Comparison of ENCODE assay signal across 9 mouse cellular contexts in genomic region chr19:25545714-25546340, GRCm38 (mm10). TPM values are rescaled to one million over a fixed set of nuclear protein-coding genes. Genes with fewer than 3 reads are reported as not detected.
DNase-seq lines count a peak whose midpoint lies in the region; ATAC-seq and TF ChIP-seq lines count a peak whose summit lies in the region.
"Had no signal": no experiment of that assay in that cellular context is flagged by ENCODE, and none has a peak within 500 bp of the region (broad histone marks: within the 10 kb centered on the region; RNA-seq: fewer than 3 reads in every experiment).

No protein-coding gene starts in this region.

- H3K27ac ChIP-seq in MEL (ENCODE audit: control insufficient read depth, low read depth, low read length) = no peak overlapping the region
- H3K27ac ChIP-seq in bone marrow, adult 2 months (ENCODE audit: control insufficient read depth, insufficient read depth, low read depth, low read length, poor library complexity) = no peak overlapping the region; the same call in 1 of the 2 replicates
- no peak overlapping the region for H3K27ac ChIP-seq in embryonic fibroblast, embryonic 13.5 days (ENCODE audit: insufficient read depth, low read length)
- H3K27ac ChIP-seq in hindbrain, embryonic 11.5 days (ENCODE audit: low read depth, low read length) = no peak overlapping the region

- DNase-seq in MEL (ENCODE audit: low read depth, low spot score) = peak; percentile 1
- DNase-seq in hindbrain, embryonic 11.5 days (ENCODE audit: low spot score) = peak; percentile 75
- DNase-seq in layer of hippocampus, adult 9-11 months = peak; percentile 33
- peak; percentile 73 for DNase-seq in lung, postnatal 10 days
- peak; percentile 45 to 57 for DNase-seq in right cerebral cortex, postnatal 10 days (ENCODE audit: low spot score in 2 of 2)

- peak; percentile 69 for ATAC-seq in hindbrain, embryonic 11.5 days (ENCODE audit: low FRiP score)
- ATAC-seq in erythroid progenitor cell, adult 5-6 weeks (replicated peaks; ENCODE audit: low FRiP score, poor library complexity, severe bottlenecking) = no peak

- no peaks in the 10 kb centered on the region for H3K9me3 ChIP-seq in MEL (replicated peaks; ENCODE audit: insufficient read depth, low read length)
- no peaks in the 10 kb centered on the region for H3K9me3 ChIP-seq in hindbrain, embryonic 11.5 days (ENCODE audit: control insufficient read depth, low read length)

- H3K27me3 ChIP-seq in MEL (ENCODE audit: control insufficient read depth in 1 of 2, insufficient read depth in 2 of 2, low read length in 2 of 2) = no peaks in the 10 kb centered on the region
- H3K27me3 ChIP-seq in hindbrain, embryonic 11.5 days (ENCODE audit: control insufficient read depth, insufficient read depth, low read length) = no peaks in the 10 kb centered on the region

- TF ChIP-seq RAD21 in MEL (IDR thresholded peaks at IDR 0.05; ENCODE audit: low read depth, low read length) = peak; percentile 29

- H3K9ac ChIP-seq in MEL (ENCODE audit: control insufficient read depth, low read depth, low read length, poor library complexity, severe bottlenecking) = no peak overlapping the region
- H3K9ac ChIP-seq in hindbrain, embryonic 11.5 days (ENCODE audit: low read depth, low read length) = no peak overlapping the region

- no peak overlapping the region for H3K4me2 ChIP-seq in hindbrain, embryonic 11.5 days (replicated peaks; ENCODE audit: low read depth, low read length)

- no peak for TF ChIP-seq EP300 in MEL (IDR thresholded peaks at IDR 0.05; ENCODE audit: low read depth in 1 of 2, low read length in 2 of 2)

- 38% methylated on average over 13 of the region's 13 CpGs for WGBS in bone marrow, adult 2 months
- WGBS in hindbrain, embryonic 11.5 days = 38% methylated on average over 13 of the region's 13 CpGs

- peak in 2 of 3 experiments; percentile 11 to 32; a peak in 1 of 6 replicates for TF ChIP-seq CTCF in MEL (IDR thresholded peaks at IDR 0.05 in 2 of 3, conservative IDR thresholded peaks at IDR 0.05 in 1 of 3; ENCODE audit: control insufficient read depth in 1 of 3, insufficient read depth in 1 of 3, low read depth in 2 of 3, low read length in 3 of 3, poor library complexity in 1 of 3, severe bottlenecking in 1 of 3)
- TF ChIP-seq CTCF in bone marrow, adult 2 months (IDR thresholded peaks at IDR 0.05; ENCODE audit: control insufficient read depth, insufficient read depth, low read length) = peak; percentile 49; the same call in 1 of the 2 replicates
- TF ChIP-seq CTCF in embryonic fibroblast, embryonic 13.5 days (IDR thresholded peaks at IDR 0.05; ENCODE audit: borderline replicate concordance, insufficient read depth, low read length) = peak; percentile 45; the same call in 1 of the 2 replicates

- no peaks in the 10 kb centered on the region for H3K4me1 ChIP-seq in MEL (ENCODE audit: control insufficient read depth in 1 of 2, insufficient read depth in 2 of 2, low read length in 2 of 2)
- peaks cover 3% of the 10 kb centered on the region; the same call in 1 of the 2 replicates for H3K4me1 ChIP-seq in bone marrow, adult 2 months (ENCODE audit: control insufficient read depth, insufficient read depth, low read length)
- H3K4me1 ChIP-seq in embryonic fibroblast, embryonic 13.5 days (ENCODE audit: control insufficient read depth, insufficient read depth, low read length) = no peaks in the 10 kb centered on the region
- H3K4me1 ChIP-seq in hindbrain, embryonic 11.5 days (replicated peaks; ENCODE audit: control insufficient read depth, insufficient read depth, low read length) = no peaks in the 10 kb centered on the region

- no peak overlapping the region for H3K4me3 ChIP-seq in MEL (ENCODE audit: control insufficient read depth in 1 of 2, insufficient read depth in 1 of 2, low read depth in 2 of 2, low read length in 2 of 2)
- no peak overlapping the region for H3K4me3 ChIP-seq in bone marrow, adult 2 months (replicated peaks; ENCODE audit: control insufficient read depth, low read depth, low read length)
- H3K4me3 ChIP-seq in embryonic fibroblast, embryonic 13.5 days (ENCODE audit: insufficient read depth, low read length) = no peak overlapping the region
- H3K4me3 ChIP-seq in hindbrain, embryonic 11.5 days (ENCODE audit: low read depth, low read length) = no peak overlapping the region

- no peaks in the 10 kb centered on the region for H3K36me3 ChIP-seq in MEL (ENCODE audit: control insufficient read depth in 1 of 2, insufficient read depth in 2 of 2, low read length in 2 of 2)
- no peaks in the 10 kb centered on the region for H3K36me3 ChIP-seq in hindbrain, embryonic 11.5 days (ENCODE audit: control insufficient read depth, insufficient read depth, low read length)

- H3K79me2 ChIP-seq in MEL (ENCODE audit: control insufficient read depth, insufficient read depth, low read length, poor library complexity) = no peaks in the 10 kb centered on the region

- TF ChIP-seq POLR2A in MEL (IDR thresholded peaks at IDR 0.05; ENCODE audit: control insufficient read depth in 1 of 2, insufficient read depth in 1 of 2, low read depth in 1 of 2, low read length in 2 of 2, poor library complexity in 1 of 2) = no peak
- TF ChIP-seq POLR2A in bone marrow, adult 2 months (IDR thresholded peaks at IDR 0.05; ENCODE audit: borderline replicate concordance, control insufficient read depth, low read depth, low read length) = no peak
- no peak for TF ChIP-seq POLR2A in embryonic fibroblast, embryonic 13.5 days (IDR thresholded peaks at IDR 0.05; ENCODE audit: low read depth, low read length)

TF ChIP-seq in MEL, 35 proteins besides CTCF, POLR2A, EP300 and RAD21:
- no peak for TF ChIP-seq TCF12 (IDR thresholded peaks at IDR 0.05; ENCODE audit: low read depth, low read length)
- TF ChIP-seq MAX (IDR thresholded peaks at IDR 0.05; ENCODE audit: low read length) = no peak
- TF ChIP-seq GATA1 (IDR thresholded peaks at IDR 0.05; ENCODE audit: low read depth, low read length) = no peak
- 0 out of 2 replicates have a peak, but pooled peaks have one; percentile 7 for TF ChIP-seq SMC3 (IDR thresholded peaks at IDR 0.05; ENCODE audit: low read depth, low read length)
- TF ChIP-seq ZMIZ1 (IDR thresholded peaks at IDR 0.05; ENCODE audit: low read depth, low read length) = no peak
- no peak for TF ChIP-seq MEF2A (IDR thresholded peaks at IDR 0.05; ENCODE audit: extremely low read depth, insufficient replicate concordance, low read depth, low read length, poor library complexity, severe bottlenecking)

RNA-seq across cellular contexts. Expression of gene Dmrt1, which starts 40.4 kb away (rescaled TPM):
- not detected in 2 replicates for total RNA-seq in MEL (2012; rRNA removed)
- polyA plus RNA-seq in MEL (2012; ENCODE audit: insufficient read depth in 1 of 2, insufficient read length in 2 of 2, low read depth in 1 of 2, low replicate concordance in 2 of 2, missing spikeins in 1 of 2) = not detected
- polyA plus RNA-seq in bone marrow, adult 2 months (2011; ENCODE audit: insufficient read depth, insufficient read length, low replicate concordance, missing spikeins) = not detected in 2 replicates
- polyA plus RNA-seq in embryonic fibroblast, embryonic 13.5 days (2011; ENCODE audit: insufficient read length, low read depth, missing spikeins) = not detected in 2 replicates
- 0.06 and 0.15 TPM in 2 replicates for polyA plus RNA-seq in hindbrain, embryonic 11.5 days (2014; fragmentation: Nextera tagmentation; extraction: Ambion mirVana)
- total RNA-seq in erythroid progenitor cell, adult 5-6 weeks (2015; ENCODE audit: low replicate concordance) = not detected in 2 replicates
- total RNA-seq in erythroid progenitor cell, adult 5-6 weeks (2017; ENCODE audit: low replicate concordance) = not detected in 2 replicates
- polyA plus RNA-seq: large intestine, adult 2 months had no signal

Comparison
In these comparisons a context has a peak if more than half of its experiments do, and no peak if none do; other contexts are left out.
1. DNase-seq: peak in every context shown above with its lines; median percentile 75 in hindbrain, embryonic 11.5 days; 73 in lung, postnatal 10 days; 51 in right cerebral cortex, postnatal 10 days; 33 in layer of hippocampus, adult 9-11 months; 1 in MEL.